Mouse (Mus musculus) urinary bladder, adult 2 months (tissue): ENCODE measurements around the gene Elovl2. TPM values are rescaled to one million over a fixed set of nuclear protein-coding genes. Genes with fewer than 3 reads are reported as not detected.

Experiments
- DNase-seq: peaks from one replicate; pipeline ENCODE4 v3.0.0; 2022; ENCODE audit warnings: low spot score
- polyA plus RNA-seq: library from polyadenylated mRNA; depleted of rRNA; stranded (reverse); fragments of >200 nt; gene quantifications from 2 replicates; pipeline ENCODE4 v1.2.3, GENCODE M21; 2012; rRNA removed

Elovl2 gene
- polyA plus RNA-seq, 1 experiment = 0.07 TPM

DNA sequence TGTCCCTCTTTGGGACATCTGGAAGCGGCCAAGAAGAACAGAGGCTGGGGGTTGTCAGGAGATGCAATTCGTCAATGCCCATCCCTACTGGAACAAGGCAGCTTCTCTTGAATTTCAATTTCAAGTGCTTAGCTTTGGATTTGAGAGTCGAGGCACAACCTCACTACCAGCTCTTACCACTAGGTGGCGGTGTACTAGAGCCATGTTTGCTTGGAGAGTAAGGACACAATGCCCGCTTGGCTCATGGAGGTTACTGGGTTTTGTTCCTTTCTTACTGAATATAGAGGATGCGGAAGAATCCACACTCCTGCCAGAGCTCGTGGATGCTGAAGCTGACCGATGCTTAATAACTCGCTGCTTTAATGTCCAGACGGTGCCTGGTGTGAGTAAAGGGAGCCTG lies 73.9 kb downstream of the Elovl2 start:
- DNase-seq = peak; percentile 21

DNA sequence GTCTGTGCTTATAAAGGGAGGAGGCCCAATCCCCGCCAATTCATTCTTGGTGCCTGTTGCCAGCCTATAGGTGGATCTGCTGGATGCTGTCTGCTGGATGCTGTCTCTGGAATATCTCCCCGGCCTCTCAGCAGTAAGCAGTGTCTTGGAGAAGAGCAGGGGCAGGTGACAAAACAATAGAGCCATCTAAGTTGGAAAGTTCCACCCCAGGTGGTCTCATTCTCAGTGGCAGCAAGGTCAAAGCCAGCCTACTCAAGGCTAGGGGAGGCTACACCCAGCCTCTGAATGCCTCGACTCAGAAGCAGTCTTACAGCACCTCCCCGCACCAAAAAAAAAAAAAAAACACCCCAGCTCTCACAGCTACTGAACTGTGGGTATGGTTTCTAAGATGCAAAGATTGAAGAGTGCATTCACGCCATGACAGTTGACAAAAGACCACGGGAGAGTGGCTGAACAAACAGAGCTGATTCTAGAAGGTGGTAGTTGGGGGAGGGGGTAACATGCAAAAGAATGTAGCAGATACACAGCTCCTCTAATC lies 74.7 kb downstream of the Elovl2 start:
- DNase-seq = no peak

DNA sequence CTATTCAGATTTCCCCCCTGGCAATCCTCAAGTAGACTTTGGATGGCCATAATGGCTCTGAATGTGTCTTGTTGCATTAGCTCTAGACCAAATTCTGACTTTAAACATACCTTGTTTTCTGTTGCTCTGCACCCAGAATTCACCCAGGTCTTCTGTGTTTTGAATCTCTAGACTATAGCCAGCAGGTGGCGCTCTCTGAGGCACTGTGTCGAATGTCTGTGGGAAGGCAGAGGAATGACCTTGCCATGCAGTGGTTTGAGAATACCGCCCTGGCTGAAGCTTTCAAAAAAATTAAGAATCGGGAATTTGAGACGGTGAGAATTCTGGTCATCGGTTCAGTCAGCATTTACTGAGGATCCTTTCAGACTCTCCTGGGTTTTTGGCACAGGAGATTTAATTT lies 85.3 kb downstream of the Elovl2 start:
- no peak for DNase-seq

Other genes starting within 250 kb of the Elovl2 start
- 54.2 and 68.3 TPM in 2 replicates for gene Pak1ip1, start 219.4 kb downstream of the Elovl2 start, polyA plus RNA-seq
- gene Tmem14c, start 204.1 kb downstream of the Elovl2 start, polyA plus RNA-seq = 89.9 and 115 TPM in 2 replicates
- 0.04 TPM in 1 of 2 replicates, not detected in the other for gene Mak, start 140.7 kb downstream of the Elovl2 start, polyA plus RNA-seq
- gene Gcm2, start 109.4 kb downstream of the Elovl2 start, polyA plus RNA-seq = not detected in 2 replicates
- not detected in 2 replicates for gene Sycp2l, start 106.1 kb downstream of the Elovl2 start, polyA plus RNA-seq
- 9.0 and 10.4 TPM in 2 replicates for gene Smim13, start 29.4 kb upstream of the Elovl2 start, polyA plus RNA-seq
- not detected in 2 replicates for gene Gm17364, start 53.6 kb upstream of the Elovl2 start, polyA plus RNA-seq